Mouse (Mus musculus) small intestine, adult 2 months (tissue): ENCODE data around the gene Bnc1. TPM values are rescaled to one million over a fixed set of nuclear protein-coding genes. Genes with fewer than 3 reads are reported as not detected.
A peak's percentile ranks its signal among the peaks of the same experiment; 100 is the strongest.

Experiments used
- H3K27ac ChIP-seq: fragments of 200-500 bp; 2 replicates; pipeline ENCODE4 v1.5.1; 2012; ENCODE audit warnings: low read depth, low read length, control low read depth, inconsistent platforms; ENCODE audit not compliant: insufficient read depth
- H3K27me3 ChIP-seq: fragments of 200-500 bp; 2 replicates; pipeline ENCODE4 v1.6.1; 2012; ENCODE audit warnings: mild to moderate bottlenecking, moderate library complexity, low read length, inconsistent platforms; ENCODE audit not compliant: control insufficient read depth, insufficient read depth
- H3K36me3 ChIP-seq: fragments of 200-500 bp; 2 replicates; pipeline ENCODE4 v1.6.1; 2012; ENCODE audit warnings: mild to moderate bottlenecking, low read length, control low read depth, inconsistent platforms; ENCODE audit not compliant: control insufficient read depth, insufficient read depth
- H3K4me1 ChIP-seq: fragments of 200-500 bp; 2 replicates; pipeline ENCODE4 v1.6.1; 2012; ENCODE audit warnings: low read length, inconsistent platforms, mixed read lengths; ENCODE audit not compliant: control insufficient read depth, insufficient read depth, insufficient read length
- H3K4me3 ChIP-seq: fragments of 200-500 bp; 2 replicates; pipeline ENCODE4 v1.5.1; 2012; ENCODE audit warnings: low read depth, mild to moderate bottlenecking, control low read depth, inconsistent platforms, low read length, moderate library complexity
- CTCF ChIP-seq: fragments of 200-500 bp; IDR thresholded peaks from 2 replicates; pipeline ENCODE4 v1.5.1; 2012; ENCODE audit warnings: low read depth, mild to moderate bottlenecking, control low read depth, inconsistent platforms, low read length, moderate library complexity, mixed read lengths; ENCODE audit not compliant: insufficient replicate concordance, insufficient read length; ENCODE audit errors: extremely low read depth
- POLR2A ChIP-seq: fragments of 200-500 bp; IDR thresholded peaks from 2 replicates; pipeline ENCODE4 v1.6.1; 2012; ENCODE audit warnings: low read depth, mild to moderate bottlenecking, control low read depth, inconsistent platforms, low read length, moderate library complexity
- WGBS: fragments of 180-500 bp; shearing (Covaris S2); methylation state at CpG from one replicate; pipeline ENCODE4 v1.1.7; 2018; 5-methylcytosine and 5-hydroxymethylcytosine counted together
- polyA plus RNA-seq: library from polyadenylated mRNA; depleted of rRNA; stranded (reverse); fragments of >200 nt; gene quantifications from 2 replicates; pipeline ENCODE4 v1.2.3, GENCODE M21; 2012

The Bnc1 gene
- polyA plus RNA-seq, 1 experiment = 0.05 TPM

- Histone ChIP-seq H3K36me3 (no peaks in the 10 kb centered on the region), H3K4me1 (no peaks in the 10 kb centered on the region), H3K27ac (no peak overlapping the region), H3K4me3 (no peak overlapping the region), H3K27me3 (no peaks in the 10 kb centered on the region)
- peak; percentile 10; the same call in 1 of the 2 replicates for TF ChIP-seq CTCF
- no peak for TF ChIP-seq POLR2A
These were observed 37.8 kb downstream of the Bnc1 start for GRCm38 (mm10) chr7:81954208-81954846.

GRCm38 (mm10) chr7:81950499-81950898 lies 41.6 kb downstream of the Bnc1 start:
- no peak for TF ChIP-seq POLR2A
- no peak for TF ChIP-seq CTCF
- WGBS = 47% methylated on average over 2 of the region's 2 CpGs
- H3K4me3 ChIP-seq = no peak overlapping the region
- H3K27me3 ChIP-seq = no peaks in the 10 kb centered on the region
- H3K27ac ChIP-seq = no peak overlapping the region
- no peaks in the 10 kb centered on the region for H3K4me1 ChIP-seq
- no peaks in the 10 kb centered on the region for H3K36me3 ChIP-seq

GRCm38 (mm10) chr7:81945398-81945797 lies 46.7 kb downstream of the Bnc1 start:
- no peaks in the 10 kb centered on the region for H3K36me3 ChIP-seq
- TF ChIP-seq POLR2A = no peak
- no peak for TF ChIP-seq CTCF
- no peak overlapping the region for H3K4me3 ChIP-seq
- WGBS = 40% methylated on average over 4 of the region's 4 CpGs
- H3K27me3 ChIP-seq = no peaks in the 10 kb centered on the region
- no peak overlapping the region for H3K27ac ChIP-seq
- no peaks in the 10 kb centered on the region for H3K4me1 ChIP-seq

- Histone ChIP-seq H3K27ac (no peak overlapping the region), H3K27me3 (peaks cover 19% of the 10 kb centered on the region), H3K4me3 (peak overlapping the region; percentile 79; the same call in 1 of the 2 replicates), H3K36me3 (no peaks in the 10 kb centered on the region), H3K4me1 (no peaks in the 10 kb centered on the region)
- 14% methylated on average over 5 of the region's 5 CpGs for WGBS
- TF ChIP-seq CTCF = no peak
- no peak for TF ChIP-seq POLR2A
These were observed 57.3 kb downstream of the Bnc1 start for GRCm38 (mm10) chr7:81934806-81935205.

- no peaks in the 10 kb centered on the region for H3K4me1 ChIP-seq
- 0 out of 2 replicates have a peak within 1 kb of the TSS, but pooled peaks have one; percentile 11 for H3K27ac ChIP-seq
- H3K4me3 ChIP-seq = peak within 1 kb of the TSS; percentile 79
- WGBS = 2% methylated on average over 62 of the region's 63 CpGs
- no peaks in the 10 kb centered on the region for H3K36me3 ChIP-seq
- no peak for TF ChIP-seq CTCF
- no peak for TF ChIP-seq POLR2A
- H3K27me3 ChIP-seq = peaks cover 19% of the 10 kb centered on the region
These were observed 57.8 kb downstream of the Bnc1 start, which contains the start of gene Hdgfl3 for GRCm38 (mm10) chr7:81934267-81934745. Gene Hdgfl3, minus strand, starts transcription at chr7:81934473.

GRCm38 (mm10) chr7:81933601-81934266 lies 58.4 kb downstream of the Bnc1 start:
- no peak for TF ChIP-seq POLR2A
- TF ChIP-seq CTCF = no peak
- Histone ChIP-seq H3K4me3 (peak overlapping the region; percentile 79), H3K4me1 (no peaks in the 10 kb centered on the region), H3K27ac (0 out of 2 replicates have a peak overlapping the region, but pooled peaks have one; percentile 11), H3K27me3 (peaks cover 19% of the 10 kb centered on the region), H3K36me3 (no peaks in the 10 kb centered on the region)
- 1% methylated on average over 97 of the region's 103 CpGs for WGBS

- Histone ChIP-seq H3K27me3 (peaks cover 19% of the 10 kb centered on the region), H3K4me3 (peak overlapping the region; percentile 79), H3K4me1 (no peaks in the 10 kb centered on the region), H3K36me3 (no peaks in the 10 kb centered on the region), H3K27ac (no peak overlapping the region)
- TF ChIP-seq POLR2A (no peak), CTCF (no peak)
- WGBS = 12% methylated on average over 23 of the region's 23 CpGs
These were observed 59.0 kb downstream of the Bnc1 start for GRCm38 (mm10) chr7:81933061-81933600.
